Mouse (Mus musculus) frontal cortex, adult 2 months (tissue): ENCODE measurements at regions not wholly inside any gene's neighbourhood (a gene's known extent, or its start where the extent isn't known, plus 50 kb on each side); places are given as distances from the start of the nearest gene placed in this dataset.

Experiments
- DNase-seq, 2 experiments: peaks; one replicate each; pipeline ENCODE4 v3.0.0; 2022; ENCODE audit warnings: low spot score in 1 of 2; ENCODE audit errors: extremely low spot score in 1 of 2

- DNase-seq, result no peak
These were observed 122.1 kb upstream of the 4930412O13Rik start for GRCm38 (mm10) chr2:9758983-9759382.

DNA sequence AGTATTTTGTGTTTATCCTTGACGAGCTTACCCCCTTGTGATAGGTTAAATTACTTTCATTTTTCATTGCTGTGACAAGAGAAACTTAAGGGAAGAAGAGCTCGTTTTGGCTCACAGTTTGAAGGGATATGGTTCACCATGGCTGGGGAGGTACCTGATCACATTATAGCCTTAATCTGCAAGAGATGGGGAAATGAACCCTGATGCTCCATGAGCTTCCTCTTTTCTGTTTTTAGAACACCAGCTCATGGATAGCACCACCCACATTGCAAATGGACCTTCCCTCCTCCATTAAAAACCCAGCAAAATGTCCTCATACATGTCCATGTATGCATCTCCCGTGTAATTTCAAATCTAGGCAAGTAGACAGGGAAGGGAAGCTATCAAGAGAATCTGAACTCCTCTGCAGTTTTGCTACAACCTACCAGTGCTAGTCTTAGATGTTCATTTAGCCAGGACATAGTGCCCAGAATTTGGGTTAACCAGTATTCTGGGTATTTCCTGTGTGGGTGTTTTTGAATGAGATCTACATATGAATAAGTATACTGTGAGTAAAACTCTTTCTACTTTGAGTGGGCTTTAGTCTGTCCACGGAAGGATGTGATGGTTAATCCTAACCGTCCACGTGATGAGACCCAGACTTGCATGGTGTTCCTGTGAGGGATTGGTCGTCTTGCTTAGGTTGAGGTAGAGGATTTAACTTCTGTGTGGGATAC, 121.5 kb upstream of the 4930412O13Rik start:
- DNase-seq, result no peak

GRCm38 (mm10) chr2:9780159-9780558, 100.9 kb upstream of the 4930412O13Rik start:
- no peak for DNase-seq

DNA sequence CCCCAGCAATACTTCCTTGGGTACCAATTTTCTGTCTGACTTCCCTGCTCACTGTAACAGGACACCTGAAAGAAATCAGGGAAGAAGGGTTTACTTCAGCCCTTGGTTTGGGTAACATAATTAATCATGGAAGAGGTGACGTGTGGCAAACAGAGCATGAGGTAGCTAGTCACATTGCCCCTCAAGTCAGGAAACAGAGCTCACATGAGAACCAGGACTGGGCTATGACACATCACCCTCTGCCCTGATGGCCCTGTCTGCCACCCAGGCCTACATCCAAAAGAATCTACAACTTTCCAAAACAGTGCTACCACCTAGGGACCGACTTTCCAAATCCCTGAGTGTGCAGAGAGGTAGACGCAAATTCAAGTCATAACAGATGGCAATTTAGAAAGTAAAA, 98.4 kb upstream of the 4930412O13Rik start:
- DNase-seq, result no peak

- DNase-seq, result no peak
These were observed 89.1 kb upstream of the 4930412O13Rik start for GRCm38 (mm10) chr2:9791970-9792369.

DNA sequence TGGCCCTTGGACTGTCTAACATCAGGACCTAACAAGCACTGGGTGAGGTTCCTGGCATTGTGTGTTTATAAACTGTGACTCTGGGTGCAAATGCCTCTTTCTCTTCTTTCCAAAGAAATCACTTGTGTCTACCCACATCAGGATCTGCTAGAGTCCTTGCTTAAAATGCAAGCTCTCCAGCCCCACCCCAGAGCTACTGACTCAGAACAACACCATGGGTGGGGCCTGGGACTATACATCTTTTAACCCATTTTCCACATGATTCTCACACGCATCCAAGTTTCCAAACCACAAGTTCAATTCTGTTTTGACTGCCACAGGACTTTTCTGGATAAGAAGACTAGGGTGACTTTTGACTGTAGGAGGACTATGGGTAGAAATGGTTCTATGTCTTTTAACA, 88.7 kb upstream of the 4930412O13Rik start:
- no peak for DNase-seq

GRCm38 (mm10) chr2:9795401-9795800, 85.7 kb upstream of the 4930412O13Rik start:
- DNase-seq, result no peak

DNA sequence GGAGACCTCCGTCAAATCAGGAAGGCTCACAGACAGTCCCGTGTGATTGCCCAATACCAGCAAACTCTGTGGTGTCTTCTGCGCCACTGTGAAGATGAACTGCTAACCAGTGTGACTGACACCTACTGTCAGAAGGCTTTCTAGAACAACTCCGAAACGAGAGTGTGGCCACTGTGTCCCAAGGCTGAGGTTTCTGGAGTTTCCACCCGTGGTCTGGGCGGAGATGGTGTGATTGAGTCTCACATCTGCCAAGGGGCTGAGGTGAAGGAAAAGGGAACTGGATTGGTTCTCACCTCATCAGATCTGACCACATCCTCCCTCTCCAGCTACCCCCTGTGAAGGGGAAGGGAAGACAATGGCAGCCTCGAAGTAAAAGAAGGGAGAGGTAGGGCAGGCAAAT, 79.6 kb upstream of the 4930412O13Rik start:
- no peak for DNase-seq

DNA sequence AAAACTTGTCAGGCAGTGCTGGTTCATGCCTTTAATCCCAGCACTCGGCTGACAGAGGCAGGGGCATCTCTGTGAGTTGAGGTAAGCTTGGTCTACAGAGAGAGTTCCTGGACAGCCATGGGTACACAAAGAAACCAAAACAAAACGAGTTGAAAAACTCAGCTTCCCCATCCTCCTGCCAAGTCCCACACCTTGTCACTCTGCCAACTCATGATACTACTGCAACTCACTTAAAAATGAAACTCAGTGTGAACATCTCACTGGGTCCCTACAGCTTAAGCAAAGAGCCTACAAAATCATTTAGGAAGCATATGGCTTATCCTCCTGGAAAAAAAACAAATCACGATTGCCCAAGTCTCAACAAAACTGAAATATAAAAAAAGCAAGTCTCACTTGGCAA, 76.7 kb upstream of the 4930412O13Rik start:
- DNase-seq, result peak in 1 of 2 experiments; percentile 24

DNA sequence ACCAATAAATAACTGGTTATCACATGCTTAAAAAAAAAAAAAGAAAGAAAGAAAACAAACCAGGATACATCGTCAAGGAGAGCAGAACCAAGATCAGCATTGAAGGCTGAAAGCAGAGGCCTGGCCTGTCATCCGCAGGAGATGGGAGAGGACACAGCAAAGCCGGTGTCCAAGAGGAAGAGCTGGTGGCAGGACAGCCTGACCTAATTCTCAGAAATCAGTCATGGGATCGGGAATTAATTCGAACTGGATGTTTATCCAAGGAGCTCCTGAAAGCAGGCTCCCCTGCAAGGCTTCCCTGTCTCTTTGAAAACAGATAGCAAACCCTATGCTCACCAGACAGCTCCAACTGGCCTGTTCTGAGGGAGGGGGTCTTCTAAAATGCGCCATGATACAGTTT, 75.5 kb upstream of the 4930412O13Rik start:
- DNase-seq, result no peak
